Mouse (Mus musculus) v-Abl transformed pro-B cells (cell line): ENCODE results near the gene Rbms1.

ENCODE experiments used
- in situ Hi-C, 2 experiments: fragments of 400-800 bp; cut with MboI; formaldehyde crosslinking; loops; one replicate each; pipeline ENCODE4 v1.15.1; 2025; ENCODE audit not compliant: unreplicated experiment in 2 of 2

Gene Rbms1

DNA sequence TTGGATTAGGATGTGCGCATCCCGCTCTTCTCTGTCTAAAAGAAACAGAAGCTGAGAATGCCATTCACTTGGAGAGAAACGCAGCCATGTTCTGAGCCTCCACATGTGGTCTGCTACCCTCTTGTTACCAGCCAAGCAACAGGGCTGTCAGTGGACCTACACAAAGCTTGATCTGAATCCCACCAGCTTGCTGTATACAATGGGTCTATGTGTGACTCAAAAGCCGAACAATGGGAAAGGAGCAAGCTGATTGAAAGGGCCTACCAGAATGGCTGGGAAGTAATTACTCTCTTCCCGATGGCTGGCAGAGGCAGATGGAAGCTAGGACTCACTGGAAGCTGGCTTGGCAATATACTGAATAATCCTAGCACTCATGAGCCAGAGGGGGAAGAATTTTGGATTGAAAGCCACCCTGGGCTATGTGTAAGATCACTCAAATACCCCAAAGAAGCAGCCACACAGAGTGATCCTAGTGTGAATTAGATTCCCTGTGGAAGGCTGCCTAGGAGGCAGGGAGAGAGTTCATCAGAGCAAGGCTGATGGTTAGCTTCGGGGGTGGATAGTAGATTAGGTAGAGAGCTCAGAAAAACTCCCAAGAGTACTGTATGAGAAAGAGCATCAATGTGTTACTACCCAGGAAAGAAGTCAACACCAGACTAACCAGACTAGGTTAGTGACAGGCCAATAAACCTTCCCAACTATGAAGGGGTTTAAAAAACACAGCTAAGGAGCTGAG, 174.7 kb downstream of the Rbms1 start:
- in situ Hi-C loops = no loop called here

- in situ Hi-C loops = no loop called here
Measured at GRCm38 (mm10) chr2:60787088-60787487, 175.9 kb downstream of the Rbms1 start.

DNA sequence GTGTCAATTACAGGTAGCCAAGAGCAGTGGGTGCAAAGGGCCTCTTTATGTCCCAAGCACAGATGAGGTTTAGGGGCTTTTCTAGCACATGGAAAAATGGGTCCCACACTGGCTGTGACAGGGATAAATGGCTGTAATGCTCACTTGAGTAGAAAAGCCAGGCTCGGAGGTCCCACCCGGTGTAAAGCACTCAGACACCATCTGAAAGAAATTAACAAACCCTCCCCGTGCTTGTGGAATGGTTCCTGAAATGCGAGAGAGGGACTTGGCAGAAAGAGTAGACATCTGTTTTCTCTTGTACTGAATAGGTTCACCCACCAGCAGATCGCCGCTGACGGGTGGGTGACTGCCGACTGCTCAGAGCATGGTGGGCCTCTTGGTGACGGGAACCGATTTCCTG, 176.7 kb downstream of the Rbms1 start:
- in situ Hi-C loops = no loop called here

- in situ Hi-C loops = no loop called here
Measured at GRCm38 (mm10) chr2:60774501-60774900, 188.5 kb downstream of the Rbms1 start.

GRCm38 (mm10) chr2:60773592-60773991, 189.4 kb downstream of the Rbms1 start:
- in situ Hi-C loops = no loop called here

DNA sequence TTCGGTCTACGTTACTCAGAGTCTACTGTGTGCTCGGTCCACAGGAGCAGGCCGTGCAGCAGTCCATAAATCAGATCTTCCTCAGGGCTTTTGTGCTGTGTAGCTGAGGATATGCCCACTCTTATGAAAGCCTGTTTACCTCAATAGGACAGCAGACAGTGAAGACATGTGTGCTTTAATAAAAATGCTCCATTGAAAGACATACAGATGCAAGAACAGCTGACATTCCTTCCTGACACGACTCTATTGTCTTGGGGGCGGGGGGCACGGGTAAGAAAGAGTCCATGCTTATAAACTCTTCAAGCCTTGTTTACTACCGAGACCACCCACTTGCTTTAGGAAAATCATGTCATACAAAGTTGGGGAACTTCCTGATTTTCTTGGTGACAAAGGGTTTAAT, 196.6 kb downstream of the Rbms1 start:
- in situ Hi-C loops = no loop called here

DNA sequence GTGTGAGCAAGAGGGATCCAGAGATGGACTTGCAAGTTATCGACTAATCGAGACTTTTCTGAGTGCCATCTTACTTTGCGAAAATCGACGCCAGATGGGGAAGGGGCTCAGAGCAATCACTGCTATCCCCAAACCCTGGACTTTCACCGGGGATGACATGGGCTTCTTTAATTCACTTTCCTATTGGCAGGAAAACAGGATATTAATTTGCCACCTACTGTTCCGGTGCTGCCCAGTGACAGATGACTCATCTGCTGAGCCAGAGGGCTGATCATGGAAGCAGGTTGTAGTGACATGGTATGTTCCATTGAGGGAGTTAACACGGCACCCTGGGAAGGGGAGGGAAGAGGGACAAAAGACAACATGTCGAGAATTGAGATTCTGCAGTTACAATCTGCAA, 206.8 kb downstream of the Rbms1 start:
- in situ Hi-C loops = no loop called here

GRCm38 (mm10) chr2:60755101-60755500, 207.9 kb downstream of the Rbms1 start:
- in situ Hi-C loops = no loop called here

DNA sequence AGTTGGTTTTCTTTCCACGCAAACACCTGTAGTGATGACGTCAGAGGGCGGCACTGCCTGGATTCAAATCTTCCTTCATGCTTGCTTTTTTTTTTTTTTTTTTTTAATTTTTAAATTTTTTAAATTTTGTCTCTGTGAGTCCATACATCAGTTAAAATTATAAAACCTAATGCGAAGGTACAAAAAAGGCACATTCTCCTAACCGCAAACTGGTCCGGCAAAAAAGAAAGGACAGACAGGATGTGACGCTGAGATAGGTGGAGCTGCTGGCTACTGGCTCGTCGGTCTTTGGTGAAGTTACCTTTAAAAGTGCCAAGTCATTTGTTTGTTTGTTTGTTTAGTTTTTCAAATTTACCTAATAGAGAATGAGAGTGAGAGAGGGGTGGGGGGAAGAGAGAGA, 211.7 kb downstream of the Rbms1 start:
- in situ Hi-C loops = no loop called here

DNA sequence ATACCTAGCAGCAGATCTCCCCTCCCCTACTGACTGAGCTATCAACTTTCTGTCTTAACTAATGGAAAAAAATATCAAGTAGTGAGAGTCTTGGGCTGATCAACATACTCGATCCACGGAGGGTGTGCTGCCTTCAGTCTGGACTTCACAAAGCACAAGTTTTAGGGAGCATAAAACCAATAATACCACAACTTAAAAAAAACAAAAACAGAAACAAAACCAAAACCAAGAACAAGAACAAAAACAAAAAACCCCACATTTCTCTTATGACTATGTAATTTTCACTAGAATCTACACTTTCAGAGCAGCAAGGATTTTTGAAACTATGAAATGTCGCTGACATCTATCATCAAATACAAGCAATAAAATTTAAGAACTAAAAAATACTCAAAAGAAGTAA, 212.4 kb downstream of the Rbms1 start:
- in situ Hi-C loops = no loop called here

- in situ Hi-C loops = loop anchor here in 1 of 2 experiments (25.0 kb wide), 1 partner anchor 1539 kb away; no protein-coding TSS in a partner anchor
Measured at GRCm38 (mm10) chr2:60748585-60748984, 214.4 kb downstream of the Rbms1 start.

- in situ Hi-C loops = loop anchor here in 1 of 2 experiments (25.0 kb wide), 1 partner anchor 1540 kb away; no protein-coding TSS in a partner anchor
Measured at GRCm38 (mm10) chr2:60747590-60747989, 215.4 kb downstream of the Rbms1 start.

DNA sequence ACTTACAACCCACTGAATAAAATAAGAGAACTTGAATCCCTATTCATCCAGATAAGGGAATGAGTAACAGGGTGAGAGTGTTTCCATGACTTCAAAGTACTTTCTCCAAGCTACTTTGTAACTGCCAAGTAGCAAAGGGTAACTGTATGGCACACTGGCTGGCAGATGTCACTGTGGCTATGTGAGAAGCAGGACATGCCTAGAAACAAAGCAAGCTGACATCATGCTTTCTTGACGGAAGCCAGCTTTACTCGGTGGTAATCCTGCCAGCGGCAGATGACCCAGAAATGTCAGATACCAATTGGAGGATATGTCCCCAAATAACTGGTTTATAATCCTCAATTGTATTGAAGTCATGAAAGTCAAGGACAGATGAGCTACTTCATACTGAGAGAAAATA, 218.3 kb downstream of the Rbms1 start:
- in situ Hi-C loops = loop anchor here in 1 of 2 experiments (25.0 kb wide), 1 partner anchor 1543 kb away; no protein-coding TSS in a partner anchor

- in situ Hi-C loops = loop anchor here in 1 of 2 experiments (25.0 kb wide), 1 partner anchor 1548 kb away; no protein-coding TSS in a partner anchor
Measured at GRCm38 (mm10) chr2:60739389-60740137, 223.4 kb downstream of the Rbms1 start.

DNA sequence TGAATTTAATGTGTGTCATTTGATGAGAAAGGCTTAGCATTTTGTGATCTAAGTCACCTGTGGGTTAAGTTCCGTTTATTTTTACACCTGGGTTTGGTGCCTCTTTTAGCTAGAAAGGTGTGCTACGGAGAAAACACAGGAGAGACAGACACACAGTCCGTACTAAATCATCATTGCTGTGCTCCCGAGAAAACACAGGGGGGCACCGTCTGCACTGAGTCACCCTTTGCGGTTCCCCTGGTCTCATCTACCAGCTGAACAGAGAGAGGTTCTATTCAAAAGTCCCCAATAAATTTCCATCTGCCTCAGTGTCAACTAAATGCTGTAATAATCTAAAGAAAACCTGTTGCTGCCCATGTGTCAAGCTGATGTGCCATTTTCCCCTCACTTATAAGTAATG, 232.1 kb downstream of the Rbms1 start:
- in situ Hi-C loops = loop anchor here in 1 of 2 experiments (25.0 kb wide), 1 partner anchor 1556 kb away; no protein-coding TSS in a partner anchor

GRCm38 (mm10) chr2:60730024-60730423, 233.0 kb downstream of the Rbms1 start:
- in situ Hi-C loops = loop anchor here in 1 of 2 experiments (25.0 kb wide), 1 partner anchor 1557 kb away; no protein-coding TSS in a partner anchor

DNA sequence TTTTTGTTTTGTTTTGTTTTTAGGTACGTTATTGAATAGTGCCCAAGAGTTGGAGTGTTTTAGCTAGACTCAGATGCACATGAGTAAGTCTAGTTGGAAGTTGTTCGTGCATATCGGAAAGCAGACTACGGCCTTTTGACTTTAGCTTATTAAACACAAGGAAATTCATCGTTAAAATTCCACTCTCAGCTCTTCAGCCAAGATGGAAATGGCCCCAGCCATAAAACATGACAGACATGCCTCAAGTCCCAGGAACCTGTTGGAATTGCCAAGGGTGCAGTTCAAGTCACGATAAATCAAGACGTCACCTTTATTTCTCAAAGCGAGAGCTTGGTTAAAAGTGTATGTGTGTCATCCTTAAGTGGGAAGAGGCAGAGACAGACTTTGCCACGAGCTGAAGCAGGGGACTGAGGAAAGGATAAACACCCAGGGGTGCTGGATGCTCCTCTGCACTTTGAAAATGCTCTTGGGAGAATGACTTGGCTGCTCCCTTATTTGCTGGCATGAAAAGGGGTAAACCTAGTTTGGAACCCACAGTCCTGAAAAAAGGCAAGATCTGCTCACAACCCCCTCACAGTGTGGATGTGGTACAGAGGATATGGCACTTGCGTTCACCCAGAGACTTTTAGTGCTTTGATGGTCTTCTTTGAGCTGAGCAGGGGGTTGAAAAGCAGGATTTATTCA, 233.9 kb downstream of the Rbms1 start:
- in situ Hi-C loops = loop anchor here in 1 of 2 experiments (25.0 kb wide), 1 partner anchor 1558 kb away; no protein-coding TSS in a partner anchor

DNA sequence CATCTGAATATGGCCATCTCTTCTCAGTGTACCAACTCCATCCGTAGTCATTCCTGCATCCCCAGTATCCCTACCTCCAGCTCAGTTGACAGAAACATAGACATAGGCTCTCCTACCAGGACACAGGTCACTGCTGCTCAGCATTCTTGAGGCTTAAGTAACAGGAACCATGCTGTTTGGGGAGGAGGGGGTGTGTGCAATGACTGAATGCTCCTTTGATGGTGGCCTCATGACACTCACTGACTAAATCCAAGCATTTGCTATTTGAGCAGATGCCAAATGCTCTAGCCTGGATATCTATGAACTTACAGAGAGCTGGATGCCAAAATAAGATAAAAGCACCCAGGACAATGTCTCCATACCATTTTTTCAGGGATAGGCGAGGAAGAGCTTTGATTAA, 238.3 kb downstream of the Rbms1 start:
- in situ Hi-C loops = loop anchor here (5.0 to 25.0 kb wide), 4 partner anchors 728 to 1938 kb away; partner anchors contain the start of gene Gca (in 1 of the 2)

DNA sequence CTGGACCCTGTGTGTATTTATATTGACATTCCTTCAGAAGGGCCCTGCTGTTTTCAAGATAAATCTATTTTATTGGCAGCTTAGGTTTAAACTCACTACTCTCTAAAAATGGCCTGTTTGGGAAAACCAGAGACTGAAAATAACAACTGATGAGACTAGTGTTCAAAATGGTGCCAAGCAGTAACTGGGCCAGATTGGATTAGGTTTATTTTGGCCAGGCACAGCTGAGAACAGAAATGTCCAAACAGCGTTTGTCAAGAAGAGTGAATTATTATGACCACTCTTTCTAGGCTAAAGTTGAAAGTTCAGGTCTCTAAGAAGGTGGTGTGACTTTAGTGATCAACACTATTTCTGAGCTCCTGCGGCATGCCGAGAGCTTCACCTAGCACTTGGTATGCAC, 240.0 kb downstream of the Rbms1 start:
- in situ Hi-C loops = loop anchor here (5.0 to 25.0 kb wide), 3 partner anchors 729 to 1939 kb away; partner anchors contain the start of gene Gca (in 1 of the 2)

- in situ Hi-C loops = loop anchor here (5.0 to 25.0 kb wide), 3 partner anchors 730 to 1940 kb away; partner anchors contain the start of gene Gca (in 1 of the 2)
Measured at GRCm38 (mm10) chr2:60722514-60722913, 240.5 kb downstream of the Rbms1 start, which contains the start of gene Itgb6. Gene Itgb6, minus strand, starts transcription at chr2:60722643.
